Mouse (Mus musculus): ENCODE data around the gene Them5. TPM values are rescaled to one million over a fixed set of nuclear protein-coding genes. Genes with fewer than 3 reads are reported as not detected.

The Them5 gene
- polyA plus RNA-seq, 1 experiment from 2014 or later: not detected

DNA sequence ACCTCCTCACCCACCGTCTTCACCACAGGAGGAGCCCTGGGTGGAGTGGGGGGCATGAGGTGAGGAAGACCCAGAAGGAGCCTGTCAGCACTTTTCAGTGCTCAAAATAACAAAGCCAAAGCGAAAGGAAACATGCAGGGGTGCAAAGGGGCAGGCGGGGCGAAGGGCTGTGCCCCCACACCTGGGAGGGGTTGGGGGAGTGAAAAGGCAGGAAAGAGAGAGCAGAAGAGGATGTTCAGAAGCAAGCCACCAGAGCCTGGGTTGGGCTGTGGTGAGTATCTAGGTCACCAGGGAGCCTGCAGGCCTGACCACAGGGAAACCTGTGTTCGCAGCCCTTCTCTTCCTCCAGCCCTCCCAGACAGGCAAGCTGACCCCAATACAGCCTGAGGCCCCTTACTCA, 46.1 kb downstream of the Them5 start:
- H3K4me2 ChIP-seq: no peak overlapping the region
- no peak overlapping the region for H3K4me3 ChIP-seq
- no peaks in the 10 kb centered on the region for H3K36me3 ChIP-seq
- 85% methylated on average over 5 of the region's 5 CpGs for WGBS
- H3K27me3 ChIP-seq: no peaks in the 10 kb centered on the region; the same call in 1 of the 2 replicates
- no peak overlapping the region for H3K9ac ChIP-seq
- ATAC-seq (ENCODE audit: low read depth): no peak
- no peaks in the 10 kb centered on the region; the same call in 1 of the 2 replicates for H3K4me1 ChIP-seq (replicated peaks)
- no peaks in the 10 kb centered on the region for H3K9me3 ChIP-seq
- H3K27ac ChIP-seq (replicated peaks): no peak overlapping the region

DNA sequence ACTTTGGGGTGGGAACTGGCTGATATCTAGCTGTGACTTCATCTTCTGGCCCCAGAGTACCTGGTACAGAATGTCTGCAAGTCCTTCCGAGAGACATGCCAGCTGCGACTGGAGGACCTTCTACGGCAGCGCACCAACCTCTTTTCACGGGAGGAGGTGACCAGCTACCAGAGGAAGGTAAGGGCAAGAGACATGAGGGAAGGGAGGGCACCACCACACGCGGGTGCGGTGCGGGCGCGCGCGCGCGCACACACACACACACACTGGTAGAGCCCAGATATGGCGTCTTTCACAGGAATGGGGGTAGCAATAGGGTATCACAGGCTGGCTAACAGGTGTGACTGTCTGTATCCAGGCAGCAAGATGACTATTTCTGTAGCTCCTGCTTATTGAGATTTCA, 47.5 kb downstream of the Them5 start:
- H3K4me1 ChIP-seq (replicated peaks): peaks cover 3% of the 10 kb centered on the region
- WGBS: 95% methylated on average over 16 of the region's 16 CpGs
- H3K27me3 ChIP-seq: no peaks in the 10 kb centered on the region; the same call in 1 of the 2 replicates
- no peak overlapping the region for H3K4me2 ChIP-seq
- H3K9ac ChIP-seq: no peak overlapping the region
- no peaks in the 10 kb centered on the region for H3K9me3 ChIP-seq
- no peak overlapping the region for H3K27ac ChIP-seq (replicated peaks)
- H3K4me3 ChIP-seq: no peak overlapping the region
- H3K36me3 ChIP-seq: no peaks in the 10 kb centered on the region
- no peak for ATAC-seq (ENCODE audit: low read depth)

DNA sequence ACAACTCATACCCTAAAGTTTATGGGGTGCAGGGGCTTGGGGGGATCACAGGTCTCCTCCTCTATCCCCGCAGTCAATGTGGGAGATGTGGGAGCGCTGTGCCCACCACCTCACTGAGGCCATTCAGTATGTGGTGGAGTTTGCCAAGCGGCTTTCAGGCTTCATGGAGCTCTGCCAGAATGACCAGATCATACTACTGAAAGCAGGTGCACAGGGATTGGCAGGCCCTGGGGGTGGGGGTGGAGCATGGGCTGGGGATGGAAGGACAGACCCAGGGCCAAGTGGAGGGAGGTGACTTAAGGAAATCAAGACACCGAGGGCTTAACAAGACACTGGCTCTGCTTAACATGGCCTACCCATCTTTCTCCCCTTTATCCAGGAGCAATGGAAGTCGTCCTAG, 49.1 kb downstream of the Them5 start:
- Histone ChIP-seq H3K27me3 (peaks cover 2% of the 10 kb centered on the region; the same call in 1 of the 2 replicates), H3K9ac (no peak overlapping the region), H3K4me2 (no peak overlapping the region), H3K27ac (replicated peaks) (no peak overlapping the region), H3K4me3 (no peak overlapping the region), H3K4me1 (replicated peaks) (peaks cover 3% of the 10 kb centered on the region), H3K36me3 (no peaks in the 10 kb centered on the region), H3K9me3 (no peaks in the 10 kb centered on the region)
- 81% methylated on average over 5 of the region's 5 CpGs for WGBS
- ATAC-seq (ENCODE audit: low read depth): no peak

DNA sequence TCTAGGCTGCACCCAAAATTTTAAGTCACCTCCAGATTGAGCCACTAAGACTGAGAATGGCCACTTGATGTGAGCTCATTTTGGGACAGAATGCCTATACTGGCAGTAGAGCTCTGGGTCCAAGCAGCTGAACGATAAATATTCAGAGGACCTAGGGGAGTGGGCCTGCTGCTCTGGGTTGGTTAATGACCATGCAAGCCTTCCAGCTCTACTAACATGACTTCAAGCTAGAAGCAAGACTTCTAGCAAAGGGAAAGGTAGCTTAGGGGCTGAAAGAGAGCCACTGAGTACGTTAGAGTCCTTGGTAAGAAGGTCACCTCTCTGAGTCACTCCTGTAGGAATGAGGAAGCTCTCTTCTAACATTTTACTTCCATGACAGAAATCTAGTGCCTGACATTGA, 50.2 kb downstream of the Them5 start:
- Histone ChIP-seq H3K4me3 (no peak overlapping the region), H3K9me3 (no peaks in the 10 kb centered on the region), H3K4me1 (replicated peaks) (peaks cover 3% of the 10 kb centered on the region), H3K27ac (replicated peaks) (no peak overlapping the region), H3K4me2 (no peak overlapping the region), H3K9ac (no peak overlapping the region), H3K27me3 (peaks cover 14% of the 10 kb centered on the region), H3K36me3 (no peaks in the 10 kb centered on the region)
- ATAC-seq (ENCODE audit: low read depth): no peak
- WGBS: 85% methylated on average over 2 of the region's 2 CpGs

DNA sequence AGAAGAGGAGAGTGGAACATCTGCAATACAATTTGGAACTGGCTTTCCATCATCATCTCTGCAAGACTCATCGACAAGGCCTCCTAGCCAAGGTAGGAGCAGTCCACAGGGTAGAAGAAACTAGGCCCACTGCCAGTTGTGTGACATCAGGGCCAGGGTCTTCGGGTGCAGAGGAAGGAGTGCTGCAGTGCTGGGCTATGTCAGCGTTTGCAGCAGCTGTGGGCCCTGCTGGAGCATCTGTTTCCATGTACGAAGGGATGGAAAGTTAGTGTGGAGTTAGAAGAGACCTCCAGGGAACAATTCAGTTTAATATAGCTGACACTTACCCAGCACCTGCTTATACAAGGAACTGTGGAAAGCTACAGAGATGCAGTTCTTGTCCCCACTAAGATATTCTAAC, 51.1 kb downstream of the Them5 start:
- Histone ChIP-seq H3K36me3 (no peaks in the 10 kb centered on the region), H3K4me2 (no peak overlapping the region), H3K9me3 (no peaks in the 10 kb centered on the region), H3K4me1 (replicated peaks) (peaks cover 3% of the 10 kb centered on the region), H3K4me3 (no peak overlapping the region), H3K27me3 (peaks cover 23% of the 10 kb centered on the region), H3K27ac (replicated peaks) (no peak overlapping the region), H3K9ac (no peak overlapping the region)
- peak; percentile 69; the same call in 1 of the 2 replicates for ATAC-seq (ENCODE audit: low read depth)
- WGBS: 52% methylated on average over 4 of the region's 4 CpGs

DNA sequence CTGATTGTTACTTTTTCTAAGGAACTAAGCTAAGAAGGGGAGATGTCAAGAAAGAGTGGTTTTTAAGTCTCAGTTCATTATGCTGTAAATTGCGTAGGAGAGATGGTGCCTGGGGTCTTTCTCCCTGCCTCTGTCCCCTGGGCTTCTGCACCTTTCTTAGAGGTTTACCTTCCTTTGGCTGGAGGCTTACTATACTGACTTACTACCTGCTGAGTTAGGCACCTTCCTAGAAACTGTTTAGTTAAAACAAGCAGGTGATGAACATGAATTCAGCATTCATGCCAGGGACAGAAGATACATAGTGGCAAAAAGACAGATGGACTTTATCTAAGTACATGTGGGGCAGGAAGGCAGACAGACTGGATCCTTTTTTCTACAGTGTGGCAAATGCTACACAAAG, 54.4 kb downstream of the Them5 start:
- H3K4me3 ChIP-seq: no peak overlapping the region
- 71% methylated on average over 1 of the region's 1 CpGs for WGBS
- peaks cover 21% of the 10 kb centered on the region for H3K4me1 ChIP-seq (replicated peaks)
- no peaks in the 10 kb centered on the region for H3K9me3 ChIP-seq
- H3K27me3 ChIP-seq: peaks cover 39% of the 10 kb centered on the region
- H3K36me3 ChIP-seq: no peaks in the 10 kb centered on the region
- H3K27ac ChIP-seq (replicated peaks): no peak overlapping the region
- H3K4me2 ChIP-seq: no peak overlapping the region
- no peak for ATAC-seq (ENCODE audit: low read depth)
- no peak overlapping the region for H3K9ac ChIP-seq

DNA sequence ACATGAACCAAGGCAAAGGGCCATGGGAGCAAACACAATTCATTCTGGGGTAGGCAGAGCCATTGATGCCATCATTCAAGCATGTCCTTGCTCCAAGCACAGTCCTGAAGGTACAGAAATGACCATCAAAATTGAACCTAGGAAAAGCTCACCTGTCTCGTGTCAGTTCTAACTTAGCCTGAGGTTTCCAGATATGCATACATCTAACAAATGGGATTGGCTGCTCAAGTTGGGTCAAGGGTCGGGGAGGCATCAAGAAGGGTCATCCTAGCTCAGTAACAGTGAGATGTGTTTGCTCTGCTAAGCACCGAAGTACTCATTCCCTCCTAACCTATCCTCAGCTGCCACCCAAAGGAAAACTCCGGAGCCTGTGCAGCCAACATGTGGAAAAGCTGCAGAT, 55.0 kb downstream of the Them5 start:
- Histone ChIP-seq H3K27me3 (peaks cover 44% of the 10 kb centered on the region), H3K27ac (replicated peaks) (no peak overlapping the region), H3K9me3 (no peaks in the 10 kb centered on the region), H3K9ac (no peak overlapping the region), H3K4me2 (no peak overlapping the region), H3K36me3 (no peaks in the 10 kb centered on the region), H3K4me3 (no peak overlapping the region), H3K4me1 (replicated peaks) (peaks cover 21% of the 10 kb centered on the region)
- ATAC-seq (ENCODE audit: low read depth): no peak
- 82% methylated on average over 4 of the region's 4 CpGs for WGBS

Other genes with a start within 250 kb of the Them5 start
- gene Gm10696, start 163.9 kb upstream of the Them5 start, polyA plus RNA-seq (2015; fragmentation: Nextera tagmentation; extraction: Ambion mirVana): not detected in 2 replicates
- gene Gm5286, start 145.4 kb upstream of the Them5 start, polyA plus RNA-seq (2015; fragmentation: Nextera tagmentation; extraction: Ambion mirVana): not detected in 2 replicates
- gene Gm4778, start 78.1 kb upstream of the Them5 start, polyA plus RNA-seq (2015; fragmentation: Nextera tagmentation; extraction: Ambion mirVana): not detected in 2 replicates
- gene Them4, start 32.0 kb upstream of the Them5 start, polyA plus RNA-seq (2015; fragmentation: Nextera tagmentation; extraction: Ambion mirVana): 39.0 and 49.2 TPM in 2 replicates
- gene C2cd4d, start 20.3 kb downstream of the Them5 start, polyA plus RNA-seq (2015; fragmentation: Nextera tagmentation; extraction: Ambion mirVana): 2.2 TPM in 2 replicates
- 0.33 and 0.36 TPM in 2 replicates for gene Rorc, start 30.7 kb downstream of the Them5 start, polyA plus RNA-seq (2015; fragmentation: Nextera tagmentation; extraction: Ambion mirVana)
- gene Lingo4, start 56.4 kb downstream of the Them5 start, polyA plus RNA-seq (2015; fragmentation: Nextera tagmentation; extraction: Ambion mirVana): 0.70 and 1.0 TPM in 2 replicates
- 51.0 and 51.9 TPM in 2 replicates for gene Tdrkh, start 71.2 kb downstream of the Them5 start, polyA plus RNA-seq (2015; fragmentation: Nextera tagmentation; extraction: Ambion mirVana)
- 58.6 and 62.2 TPM in 2 replicates for gene Mrpl9, start 101.2 kb downstream of the Them5 start, polyA plus RNA-seq (2015; fragmentation: Nextera tagmentation; extraction: Ambion mirVana)
- gene Oaz3, start 101.8 kb downstream of the Them5 start, polyA plus RNA-seq (2015; fragmentation: Nextera tagmentation; extraction: Ambion mirVana): 0.88 and 1.4 TPM in 2 replicates
- gene Celf3, start 136.2 kb downstream of the Them5 start, polyA plus RNA-seq (2015; fragmentation: Nextera tagmentation; extraction: Ambion mirVana): 246 and 259 TPM in 2 replicates
- gene Riiad1, start 138.2 kb downstream of the Them5 start, polyA plus RNA-seq (2015; fragmentation: Nextera tagmentation; extraction: Ambion mirVana): 11.9 and 18.3 TPM in 2 replicates
- 77.0 and 83.0 TPM in 2 replicates for gene Snx27, start 240.6 kb downstream of the Them5 start, polyA plus RNA-seq (2015; fragmentation: Nextera tagmentation; extraction: Ambion mirVana)

Measured in neural tube, embryonic 13.5 days (tissue).